Mouse (Mus musculus) left cerebral cortex, postnatal 4 days (tissue): Measurements from ENCODE around the gene Pax3. TPM values are rescaled to one million over a fixed set of nuclear protein-coding genes. Genes with fewer than 3 reads are reported as not detected.

Experiments
- DNase-seq: peaks from one replicate; pipeline ENCODE4 v3.0.0-alpha.2; 2022
- intact Hi-C: fragments of 180-260 bp; cut with DNase I; formaldehyde crosslinking; loops from one replicate; pipeline ENCODE4 v1.15.1; 2025
- total RNA-seq, 2 experiments: library from RNA; stranded (reverse); gene quantifications; 2 replicates each; pipeline ENCODE4 v1.2.3; 2021

Pax3 gene
- not detected for total RNA-seq

DNA sequence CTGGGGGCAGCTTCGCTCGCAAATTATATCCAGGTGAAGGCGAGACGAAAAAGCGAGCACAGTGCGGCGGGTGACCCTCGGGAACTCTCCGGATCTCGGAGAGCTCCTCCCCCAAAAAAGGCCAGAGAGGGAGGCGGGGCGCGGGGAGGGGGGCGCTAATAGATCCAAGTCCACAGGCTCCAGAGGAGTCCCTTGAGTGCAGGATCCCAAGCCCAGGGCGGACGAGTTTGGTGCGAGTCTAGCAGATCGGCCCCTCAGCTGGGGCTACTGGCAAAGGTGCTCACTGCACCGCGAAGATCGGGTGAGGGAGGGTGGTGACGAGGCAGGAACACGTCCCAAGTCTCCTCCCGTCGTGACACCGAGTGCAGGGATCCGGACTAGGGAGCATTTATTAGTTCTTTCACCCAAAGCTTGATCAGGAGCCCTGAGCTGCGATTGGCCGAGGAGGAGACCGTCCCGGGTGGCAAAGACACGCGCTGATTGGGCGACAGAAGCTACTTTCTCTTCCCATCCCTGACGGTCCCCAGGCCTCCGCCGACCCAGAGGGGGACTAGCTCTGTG is at the start of gene Pax3:
Pax3 (minus strand) TSS at position 384 of the 561 bp plus-strand sequence.
- DNase-seq = peak; percentile 86
- intact Hi-C loops = loop anchor here (10.0 kb wide), 1 partner anchor 222 kb away; no protein-coding TSS in a partner anchor

DNA sequence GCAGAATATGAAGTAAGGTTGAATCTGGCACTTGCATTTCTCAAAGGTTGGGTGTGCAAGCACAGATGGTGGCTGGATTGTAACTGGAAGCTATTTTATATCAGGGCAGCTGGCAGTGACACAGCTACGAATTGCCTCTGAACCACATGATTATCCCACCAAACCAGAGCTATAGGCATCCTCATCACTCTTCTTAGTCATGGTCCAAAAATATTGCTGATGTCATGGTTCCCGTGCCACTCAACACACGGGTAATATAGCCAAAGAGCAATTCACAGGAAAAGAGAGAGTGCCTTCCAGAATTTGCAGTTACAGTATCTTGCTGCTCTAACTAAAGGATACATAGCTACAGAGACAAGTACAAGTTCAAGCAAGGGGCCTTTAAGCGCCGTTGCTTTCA is 37.4 kb upstream of the Pax3 start:
- DNase-seq = no peak

DNA sequence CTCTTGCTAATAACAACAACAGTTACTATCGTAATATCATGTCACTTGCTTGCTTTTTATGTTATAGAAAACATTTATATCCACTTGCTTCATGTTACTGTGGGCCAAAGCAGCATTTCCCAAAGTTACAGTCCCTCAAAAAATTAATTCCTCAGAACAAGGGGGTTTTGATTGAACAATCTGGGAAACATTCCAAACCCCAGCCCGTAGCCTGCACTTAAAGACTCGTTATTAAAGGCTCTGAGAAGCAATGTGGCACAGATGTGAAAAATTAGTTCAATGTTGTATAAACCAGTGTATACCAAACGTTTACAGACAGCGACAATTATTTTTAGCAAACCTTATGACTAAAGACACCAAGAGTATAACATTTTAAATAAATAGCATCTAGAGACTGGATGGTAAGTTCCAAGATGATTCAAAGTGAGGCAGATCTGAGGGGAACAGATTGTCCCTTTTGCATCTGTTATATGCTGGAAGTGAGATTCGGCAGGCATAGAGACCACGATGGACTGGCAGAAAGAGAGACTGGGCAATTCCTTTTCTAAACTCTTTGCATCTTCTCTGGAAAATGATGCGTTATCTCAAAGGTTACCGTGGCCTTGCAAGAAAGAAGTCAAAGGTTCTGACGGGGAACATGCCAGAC is 35.1 kb upstream of the Pax3 start:
- no peak for DNase-seq

More for the DNA sequence above, 37.4 kb upstream of the Pax3 start:
- intact Hi-C loops = no loop called here

DNA sequence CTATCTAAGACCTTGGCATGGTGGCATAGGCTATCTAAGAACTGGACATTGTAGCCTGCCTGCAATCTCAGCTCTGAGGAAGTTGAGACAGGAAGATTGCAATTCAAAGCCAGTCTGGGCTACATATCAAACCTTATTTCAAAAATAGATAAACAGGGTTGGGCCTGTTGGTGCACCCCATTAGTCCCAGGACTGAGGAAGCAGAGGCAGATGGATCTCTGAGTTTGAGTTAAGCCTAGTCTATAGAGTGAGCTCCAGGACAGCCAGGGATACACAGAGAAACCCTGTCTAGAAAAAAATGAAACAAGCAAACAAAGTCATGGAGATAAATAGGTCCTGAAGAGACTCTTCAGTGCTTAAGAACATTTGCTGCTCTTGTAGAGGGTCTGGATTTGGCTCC is 32.9 kb upstream of the Pax3 start:
- intact Hi-C loops = no loop called here

More for the DNA sequence above, 35.1 kb upstream of the Pax3 start:
- intact Hi-C loops = no loop called here

DNA sequence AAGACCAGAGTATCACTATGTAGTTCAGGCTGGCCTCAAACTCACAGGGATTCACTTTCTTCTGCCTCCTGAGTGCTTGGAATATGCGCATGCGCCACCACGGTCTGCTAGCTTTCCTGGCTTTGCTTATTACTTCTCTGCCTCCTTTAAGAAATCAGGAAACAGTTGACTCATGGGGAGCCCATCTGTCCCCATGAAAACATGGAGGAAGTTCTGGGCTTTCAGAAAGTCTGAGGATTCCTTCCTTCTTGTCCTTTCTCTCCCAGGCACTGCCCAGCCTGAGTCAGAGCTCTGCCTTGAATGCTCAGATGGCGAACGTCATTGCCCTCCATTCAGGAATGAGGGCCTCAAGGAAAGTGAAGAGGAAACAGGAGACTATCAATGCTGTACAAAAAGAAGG is 31.8 kb upstream of the Pax3 start:
- intact Hi-C loops = no loop called here
- DNase-seq = no peak

More for the DNA sequence above, 32.9 kb upstream of the Pax3 start:
- DNase-seq = no peak

DNA sequence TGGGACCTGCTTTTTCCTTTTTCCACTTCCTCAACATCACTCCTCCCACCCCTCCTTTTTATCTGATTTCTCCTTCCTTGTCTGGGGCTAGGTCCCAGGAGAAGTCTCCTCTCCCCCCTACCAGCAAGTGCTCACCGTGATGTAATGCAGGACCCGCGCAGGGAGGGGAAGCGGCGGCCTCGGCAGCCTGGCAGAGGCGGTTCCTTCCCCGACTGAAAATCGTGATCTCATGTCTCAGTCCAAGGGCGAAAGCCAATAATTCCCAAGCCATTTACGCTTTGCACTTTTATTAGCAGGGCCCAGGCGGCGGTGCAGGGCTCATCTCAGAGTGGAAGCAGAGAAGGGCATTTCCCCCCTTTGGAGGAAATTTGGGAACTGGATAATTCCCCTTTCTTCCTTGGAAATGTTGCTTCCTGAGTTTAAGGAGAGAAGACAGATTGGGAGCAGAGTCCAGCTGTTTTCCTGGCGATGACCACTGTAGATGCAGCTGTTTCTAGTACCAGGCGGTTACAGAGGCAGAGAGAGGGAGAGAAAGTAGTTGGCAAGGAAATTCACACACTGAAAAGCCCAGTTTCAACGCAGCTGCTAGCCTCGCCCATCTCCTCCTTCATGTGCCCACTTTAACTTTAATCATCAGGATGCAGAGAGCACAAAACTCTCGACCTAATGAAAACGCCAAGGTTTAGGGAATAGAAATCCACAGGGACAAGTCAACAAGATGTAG is 21.3 kb upstream of the Pax3 start:
- DNase-seq = no peak
- intact Hi-C loops = loop anchor here (10.0 kb wide), 1 partner anchor 197 kb away; no protein-coding TSS in a partner anchor

DNA sequence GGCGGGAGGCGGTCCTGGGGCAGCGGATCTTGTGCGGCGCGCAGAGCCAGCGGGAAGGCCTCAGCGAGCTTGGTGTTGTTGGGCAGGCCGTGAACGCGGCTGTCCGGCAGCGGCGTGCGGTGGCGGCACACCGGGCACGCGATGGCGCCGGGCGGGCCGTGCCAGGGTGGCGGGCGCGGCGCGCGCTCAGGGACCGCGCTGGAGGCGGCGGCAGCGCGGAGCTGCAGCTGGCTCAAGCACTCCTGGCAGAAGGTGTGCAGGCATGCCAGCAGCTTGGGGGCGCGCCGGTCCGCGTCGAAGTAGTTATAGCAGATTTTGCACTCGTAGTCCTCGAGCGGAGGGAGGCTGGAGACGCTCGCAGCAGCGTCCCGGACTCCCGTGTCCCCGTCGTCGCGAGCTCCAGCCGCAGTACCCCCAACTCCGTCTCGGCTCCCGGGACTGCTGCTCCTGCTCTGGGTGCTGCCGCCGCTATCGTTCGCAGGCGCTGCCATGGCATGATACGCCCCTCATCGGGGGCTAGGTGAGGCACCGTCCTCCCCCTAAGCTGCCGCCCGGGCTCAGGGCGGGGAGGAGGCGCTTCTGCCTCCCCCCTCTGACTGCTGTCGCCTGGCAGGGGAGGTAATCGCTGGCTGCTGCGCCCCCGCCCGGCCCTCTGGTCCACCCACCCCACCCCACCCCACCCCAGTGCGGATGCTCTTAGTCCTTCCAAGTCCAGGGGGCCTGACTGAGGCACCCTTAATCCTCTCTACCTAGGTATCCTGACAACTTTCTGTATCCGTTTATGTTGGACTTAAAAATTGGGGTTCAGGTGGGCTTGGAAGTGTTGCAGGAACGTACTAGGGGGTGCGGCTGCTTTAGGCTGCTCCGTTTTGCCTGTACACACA is 20.5 kb upstream of the Pax3 start:
- intact Hi-C loops = loop anchor here (10.0 kb wide), 1 partner anchor 197 kb away; no protein-coding TSS in a partner anchor
- peak; percentile 49 for DNase-seq

DNA sequence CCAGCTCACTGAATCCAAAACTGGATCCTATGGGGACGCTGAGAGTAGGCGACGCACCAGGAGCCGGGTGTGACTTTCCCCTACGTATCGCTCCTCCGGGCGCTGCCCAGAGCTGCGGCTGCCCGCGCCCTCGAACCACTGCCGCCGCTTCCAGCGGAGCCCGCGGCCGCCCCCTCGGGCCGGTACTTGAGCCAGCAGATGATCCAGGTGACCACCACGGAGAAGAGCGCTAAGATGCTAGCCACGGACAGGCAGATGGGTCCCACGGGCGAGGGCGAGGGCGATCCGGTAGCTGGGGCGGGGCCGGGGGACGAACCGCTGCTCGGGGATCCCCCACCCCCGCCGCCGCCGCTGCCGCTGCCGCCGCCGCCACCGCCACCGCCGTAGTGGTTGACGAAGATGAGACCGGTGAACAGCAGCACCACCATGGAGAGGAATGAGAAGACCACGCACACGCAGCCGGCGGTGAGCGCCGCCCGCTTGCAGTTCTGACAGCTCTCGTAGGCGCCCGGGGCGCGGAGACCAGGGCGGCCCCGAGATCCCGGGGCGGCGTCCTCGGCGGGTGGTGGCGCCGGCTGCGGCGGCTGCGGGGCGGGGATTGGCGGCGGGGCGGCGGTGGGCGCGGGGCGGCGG is 19.7 kb upstream of the Pax3 start:
- intact Hi-C loops = loop anchor here (10.0 kb wide), 1 partner anchor 198 kb away; no protein-coding TSS in a partner anchor
- peak; percentile 22 for DNase-seq

DNA sequence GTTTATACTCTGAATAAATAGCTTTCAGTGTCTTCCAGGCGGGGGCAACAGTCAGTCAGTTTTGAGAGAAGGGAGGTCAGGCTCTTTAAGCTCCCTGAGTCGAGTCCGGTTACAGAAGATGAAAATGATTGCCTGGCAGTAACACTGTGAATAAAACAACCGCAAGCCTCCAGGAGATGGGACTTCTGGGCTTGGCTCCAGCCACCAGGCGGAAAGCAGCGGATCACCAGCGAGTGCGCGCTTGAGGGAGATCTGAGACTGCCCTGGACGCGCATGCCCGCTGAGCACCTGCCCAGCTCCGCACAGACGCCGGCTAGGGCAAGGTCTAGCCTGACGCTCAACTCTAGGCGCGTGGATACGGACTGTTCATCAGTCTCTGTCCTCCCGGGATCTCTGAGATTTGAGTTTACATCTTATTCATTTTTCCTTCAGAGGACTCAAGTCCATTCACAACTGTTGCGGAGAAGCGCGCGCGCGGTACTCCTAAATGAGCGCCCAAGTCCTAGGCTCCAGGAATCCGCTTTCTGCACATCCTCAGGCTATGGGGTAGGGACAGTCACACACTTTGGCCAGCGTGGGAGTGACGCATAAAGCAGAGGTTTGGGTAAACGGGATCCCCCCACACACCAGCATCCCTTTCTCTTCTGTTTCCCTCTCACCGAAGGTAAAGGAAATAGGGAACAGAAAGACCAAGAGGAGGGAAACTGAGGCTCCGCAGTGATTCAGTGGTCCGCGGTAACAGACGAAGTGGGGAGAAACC is 19.0 kb upstream of the Pax3 start:
- peak; percentile 80 for DNase-seq
- intact Hi-C loops = loop anchor here (10.0 kb wide), 1 partner anchor 199 kb away; no protein-coding TSS in a partner anchor

DNA sequence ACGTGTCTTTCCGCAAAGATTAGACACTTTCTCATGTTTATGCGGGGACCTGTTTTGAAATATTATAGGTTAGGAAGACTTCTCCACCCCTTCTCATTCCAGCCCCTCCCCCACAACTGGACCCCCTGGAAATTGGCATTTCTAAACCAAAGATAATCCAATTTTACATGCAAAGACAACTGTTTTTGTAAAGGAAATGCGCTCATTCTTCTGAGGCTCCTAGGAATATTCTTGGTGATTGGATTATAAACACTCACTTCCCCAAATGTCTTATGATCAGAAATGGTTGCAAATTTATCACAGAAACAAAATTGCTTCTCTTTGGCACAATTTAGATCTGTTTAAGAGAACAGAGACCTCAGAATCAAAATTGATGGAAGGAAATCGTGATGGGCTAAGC is 14.1 kb upstream of the Pax3 start:
- intact Hi-C loops = loop anchor here (10.0 kb wide), 1 partner anchor 204 kb away; no protein-coding TSS in a partner anchor
- no peak for DNase-seq

DNA sequence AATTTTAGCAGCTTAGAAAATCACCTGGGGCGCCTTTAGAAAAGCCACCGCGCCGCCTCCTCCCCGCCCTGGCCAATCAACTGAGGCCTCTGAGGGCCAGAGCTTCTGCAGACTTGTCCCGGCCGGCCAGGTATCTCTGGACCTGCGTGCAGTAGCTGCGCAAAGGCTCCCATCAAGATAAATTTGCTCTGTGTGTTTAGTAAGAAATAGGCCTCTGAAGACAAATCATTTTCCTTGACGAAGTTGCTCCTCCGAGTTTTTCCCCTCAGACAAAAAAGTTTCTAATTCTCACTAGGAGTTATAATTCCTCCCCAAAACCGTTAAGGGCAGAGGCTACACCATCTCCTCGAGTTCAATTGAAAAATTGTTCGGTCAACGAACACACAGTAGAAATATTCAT is 13.6 kb upstream of the Pax3 start:
- intact Hi-C loops = loop anchor here (10.0 kb wide), 1 partner anchor 204 kb away; no protein-coding TSS in a partner anchor
- DNase-seq = no peak

DNA sequence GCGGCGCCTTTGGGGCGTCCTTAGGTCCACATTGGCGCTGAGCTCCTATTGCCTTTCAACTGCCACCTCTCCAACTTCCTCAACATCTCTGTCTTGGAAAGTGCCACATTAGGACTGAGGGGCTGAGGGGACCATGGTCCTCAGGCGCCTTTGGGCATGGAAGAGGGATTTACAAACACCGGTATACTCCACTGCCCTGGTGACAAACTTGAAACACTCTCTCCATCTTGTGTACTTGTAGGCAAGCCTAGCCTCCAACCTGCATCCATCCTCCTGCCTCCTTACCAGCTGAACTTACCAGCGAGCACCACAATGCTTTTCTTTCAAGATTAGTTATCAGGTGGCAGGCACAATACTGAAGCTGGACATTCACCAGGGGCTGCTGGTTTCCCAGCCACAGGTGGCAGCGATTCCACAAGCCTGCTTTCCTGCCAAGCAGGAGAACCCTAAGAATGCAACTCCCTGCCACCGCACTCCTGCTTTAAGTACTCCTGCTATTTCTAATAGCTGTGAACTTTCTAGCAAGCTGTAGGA is 11.4 kb upstream of the Pax3 start:
- DNase-seq = no peak
- intact Hi-C loops = no loop called here

DNA sequence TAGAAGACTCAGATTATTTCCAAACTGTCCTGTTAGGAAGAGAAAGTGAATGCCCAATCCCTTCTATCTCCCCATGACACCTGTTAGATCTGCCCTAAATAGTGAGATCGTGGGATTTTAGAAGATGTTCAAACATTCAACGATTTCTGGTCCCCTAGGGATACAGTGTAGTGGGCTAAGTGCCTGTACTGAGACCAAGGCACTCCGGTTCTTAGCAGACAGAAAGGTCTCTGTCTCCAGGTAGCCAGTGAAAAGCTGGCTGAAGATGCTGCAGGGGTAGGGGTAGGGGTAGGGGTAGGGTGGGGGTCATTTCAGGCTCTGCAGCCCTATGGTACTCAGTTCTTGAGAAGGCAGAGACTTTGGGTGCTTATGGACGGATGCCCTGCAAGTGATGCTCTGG is 7.4 kb upstream of the Pax3 start:
- intact Hi-C loops = no loop called here
- DNase-seq = no peak

DNA sequence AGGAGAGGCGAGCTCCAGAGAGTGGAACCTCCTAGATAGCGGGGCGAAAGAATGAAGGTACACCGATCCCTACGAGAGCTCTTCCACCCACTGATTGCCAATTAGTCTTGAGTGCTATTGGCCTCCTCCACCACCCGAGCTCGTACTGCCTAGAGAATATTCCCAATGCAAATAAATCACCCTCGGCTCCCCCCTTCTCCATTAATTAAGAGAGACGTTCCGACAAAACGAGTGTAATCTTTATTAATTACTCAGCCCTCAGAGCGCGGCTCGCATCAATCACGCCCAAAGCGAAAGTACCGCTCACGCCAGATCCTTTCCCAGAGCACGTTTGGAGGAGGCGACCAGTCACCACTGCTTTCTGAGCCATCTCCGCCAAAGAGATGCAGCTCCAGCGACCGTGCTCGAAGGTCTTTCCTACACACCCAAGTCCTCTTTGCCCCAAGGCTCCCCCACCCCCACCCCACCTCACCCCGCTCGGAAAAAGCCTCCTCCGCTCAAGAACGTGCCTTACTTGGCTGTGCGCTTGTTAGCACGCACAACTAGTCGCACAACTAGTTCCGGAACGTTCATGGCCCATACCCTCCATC is 6.8 kb upstream of the Pax3 start:
- intact Hi-C loops = no loop called here
- peak; percentile 55 for DNase-seq

DNA sequence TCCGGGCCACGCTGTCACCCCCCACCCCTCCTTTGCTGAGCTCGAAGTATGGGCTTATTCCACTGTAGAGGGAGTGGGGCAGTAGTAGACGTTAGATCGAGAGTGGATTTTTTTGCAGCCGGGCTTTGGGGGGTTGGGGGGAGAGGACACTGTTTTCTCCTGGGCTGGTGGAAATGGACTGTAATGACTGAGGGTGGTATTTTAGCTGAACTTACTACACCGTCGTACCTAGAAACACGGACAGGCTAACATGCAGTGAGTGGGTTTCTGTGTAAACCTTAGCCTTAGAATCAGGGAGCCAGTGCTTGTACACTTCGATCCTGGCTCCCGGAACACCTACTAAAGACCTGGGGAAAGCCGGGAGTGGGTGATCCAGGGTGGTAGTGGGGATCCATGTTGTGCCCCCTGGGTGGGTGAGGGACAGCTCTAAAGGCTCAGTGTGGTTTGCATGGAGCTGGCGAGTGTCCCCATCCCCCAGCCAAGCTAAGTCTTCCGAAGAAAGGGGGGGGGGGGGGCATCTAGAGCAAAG is 6.2 kb upstream of the Pax3 start:
- intact Hi-C loops = no loop called here
- no peak for DNase-seq

DNA sequence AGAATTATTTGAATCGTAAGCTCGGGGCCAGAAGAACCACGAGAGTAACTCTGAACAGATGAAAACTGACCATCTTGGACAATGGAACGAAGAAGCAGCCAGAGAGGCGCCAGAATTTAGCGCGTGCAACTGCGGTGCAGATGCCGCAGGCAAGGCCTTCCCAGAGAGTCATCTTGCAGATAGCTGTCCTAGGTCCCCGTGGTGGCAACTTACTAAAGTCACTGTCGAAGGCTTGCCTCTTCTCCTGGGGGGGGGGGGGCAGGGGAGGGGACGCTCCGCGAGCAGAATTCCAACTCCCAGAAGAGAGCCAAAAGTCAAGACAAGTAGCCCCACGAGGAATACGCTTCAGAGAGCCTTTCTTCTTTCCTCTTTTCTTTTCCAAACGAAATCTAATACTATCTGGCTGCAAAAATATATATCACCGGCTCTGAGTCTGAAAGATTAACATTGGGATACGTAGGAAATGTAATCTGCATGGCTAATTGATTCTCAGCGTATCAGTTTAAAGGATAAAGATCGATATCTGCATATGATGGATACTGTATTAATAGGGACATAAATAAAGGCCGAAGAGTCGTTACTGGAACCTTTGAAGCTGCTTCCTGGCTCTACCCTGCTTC is 5.6 kb upstream of the Pax3 start:
- no peak for DNase-seq
- intact Hi-C loops = no loop called here

DNA sequence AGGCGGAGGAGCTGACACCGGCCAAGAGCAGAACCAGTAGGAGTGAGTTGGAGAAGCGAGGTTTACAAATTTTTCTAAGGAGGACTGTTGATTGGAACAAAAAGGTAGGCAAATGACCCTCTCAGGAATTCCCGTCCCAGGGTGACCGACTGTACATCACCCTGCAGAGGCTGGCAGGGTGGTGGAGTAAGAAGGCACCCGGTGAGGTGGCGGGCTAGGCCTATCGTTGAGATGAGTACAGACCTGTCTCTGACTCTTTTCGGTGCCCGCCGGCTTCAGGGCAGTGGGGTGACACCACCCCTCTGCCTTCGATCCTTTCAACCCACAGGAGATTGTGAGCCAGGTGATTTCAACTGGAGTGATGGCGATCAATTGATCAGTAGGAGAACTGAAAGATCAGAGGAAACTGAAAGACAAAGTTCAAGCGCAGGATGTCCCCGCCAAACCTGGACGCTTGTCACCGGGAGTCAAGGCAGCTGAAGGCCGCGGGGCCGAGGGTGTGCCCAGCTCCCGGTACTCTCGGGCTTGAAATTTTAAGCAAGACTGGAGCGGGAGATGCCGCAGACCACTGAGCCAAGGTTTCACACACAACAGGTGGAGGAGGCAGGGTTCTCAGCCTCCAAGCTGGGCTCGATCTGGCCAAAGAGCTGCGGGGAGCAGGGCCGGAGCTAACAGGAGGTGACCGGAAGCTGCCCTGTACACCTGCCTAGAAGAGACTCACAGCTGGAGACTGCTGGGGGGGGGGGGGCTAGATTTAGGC is 4.5 kb upstream of the Pax3 start:
- DNase-seq = no peak
- intact Hi-C loops = no loop called here
